Mouse (Mus musculus) right cerebral cortex, postnatal 25 days (tissue): ENCODE measurements at regions not wholly inside any gene's neighbourhood (a gene's known extent, or its start where the extent isn't known, plus 50 kb on each side); places are given as distances from the start of the nearest gene placed in this dataset.
A peak's percentile ranks its signal among the peaks of the same experiment; 100 is the strongest.

Experiments
- DNase-seq: peaks from one replicate; pipeline ENCODE4 v3.0.0; 2022

- no peak for DNase-seq
Observed at GRCm38 (mm10) chr1:43633246-43633645, 97.2 kb upstream of the 1500015O10Rik start.

DNA sequence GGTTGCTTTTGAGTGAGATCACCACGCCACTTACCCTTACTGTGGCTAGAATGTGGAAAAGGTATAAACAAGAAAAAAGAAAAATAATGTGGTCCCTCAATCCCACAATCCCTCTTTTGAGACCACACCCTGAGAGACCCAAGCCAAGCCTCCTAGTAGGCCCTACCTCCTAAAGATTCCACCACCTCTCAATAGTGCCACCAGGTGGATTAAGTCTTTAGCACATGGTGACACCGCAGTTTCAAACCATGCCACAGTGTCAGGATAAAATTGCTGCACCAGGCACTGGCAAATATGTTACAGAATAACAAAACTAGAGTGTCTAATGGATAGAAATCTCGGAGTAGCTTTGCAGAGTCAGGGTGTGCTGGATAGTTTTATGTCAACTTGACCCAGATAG lies 94.7 kb upstream of the 1500015O10Rik start:
- DNase-seq: no peak

- DNase-seq: peak; percentile 14
Observed at GRCm38 (mm10) chr1:43637956-43638355, 92.4 kb upstream of the 1500015O10Rik start.

DNA sequence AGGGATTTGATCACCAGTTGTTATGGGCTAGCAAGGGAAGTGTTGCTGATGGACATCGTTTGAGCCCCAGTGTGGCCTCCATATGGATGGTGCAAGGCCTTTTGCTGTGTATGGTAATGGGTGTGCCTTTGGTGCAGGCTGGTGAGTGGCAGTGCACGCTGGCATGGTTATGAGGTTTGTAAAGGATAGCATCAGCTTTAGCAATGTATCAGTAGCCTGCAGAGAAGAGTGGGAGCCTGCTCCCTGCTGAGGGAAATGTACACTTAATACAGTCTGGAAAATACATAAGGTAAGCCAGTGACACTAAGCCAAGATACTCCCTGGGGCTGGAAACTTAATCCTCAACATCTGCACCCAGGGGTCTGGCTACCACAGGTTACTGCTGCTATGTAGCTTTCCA lies 58.4 kb upstream of the 1500015O10Rik start:
- no peak for DNase-seq
